Mouse (Mus musculus) heart, adult 2 months (tissue): ENCODE results near the gene Irx6.

Source experiments
- CTCF ChIP-seq: fragments of 200-600 bp; IDR thresholded peaks from 2 replicates; pipeline ENCODE4 v1.8.1; 2022; ENCODE audit warnings: antibody characterized with exemption, mild to moderate bottlenecking, moderate library complexity
- POLR2A ChIP-seq: fragments of 200-500 bp; IDR thresholded peaks from 2 replicates; pipeline ENCODE4 v1.6.1; 2011; ENCODE audit warnings: mild to moderate bottlenecking, low read depth, low read length, control low read depth; ENCODE audit not compliant: insufficient read depth

GRCm38 (mm10) chr8:92664207-92664606 lies 9.9 kb upstream of the Irx6 start:
- TF ChIP-seq CTCF: no peak
- TF ChIP-seq POLR2A: no peak
